Mouse (Mus musculus) splenic B cell, adult 2 months (primary cell): ENCODE results near the gene Il11ra1.
"Not testable (repeated sequence)": the region's sequence is repeated elsewhere in the genome, so short reads cannot be mapped to it uniquely, and the experiment has no call there.

Experiments
- DNase-seq: peaks from one replicate; pipeline ENCODE4 v3.0.0-alpha.2; 2011; ENCODE audit warnings: low read depth, low spot score
- H3K27me3 ChIP-seq: 2 replicates; pipeline ENCODE4 v1.6.1; 2012; ENCODE audit warnings: mild to moderate bottlenecking, low read length, moderate library complexity, mixed read lengths; ENCODE audit not compliant: control insufficient read depth, poor library complexity, insufficient read depth, severe bottlenecking
- H3K36me3 ChIP-seq: 2 replicates; pipeline ENCODE4 v1.6.1; 2012; ENCODE audit warnings: mild to moderate bottlenecking, low read length, moderate library complexity, mixed read lengths; ENCODE audit not compliant: control insufficient read depth, poor library complexity, insufficient read depth, severe bottlenecking

Il11ra1 gene

GRCm38 (mm10) chr4:41688562-41688961 is 11.2 kb upstream of the Il11ra1 start:
- not testable (repeated sequence) for DNase-seq, H3K27me3 ChIP-seq, H3K36me3 ChIP-seq

- not testable (repeated sequence) for H3K27me3 ChIP-seq, H3K36me3 ChIP-seq, DNase-seq
These were observed 9.8 kb upstream of the Il11ra1 start for GRCm38 (mm10) chr4:41690014-41690413.

GRCm38 (mm10) chr4:41693511-41693910 is 6.3 kb upstream of the Il11ra1 start:
- not testable (repeated sequence) for H3K27me3 ChIP-seq, H3K36me3 ChIP-seq, DNase-seq

GRCm38 (mm10) chr4:41695800-41696199 is 4.0 kb upstream of the Il11ra1 start:
- DNase-seq, H3K27me3 ChIP-seq, H3K36me3 ChIP-seq: not testable (repeated sequence)

GRCm38 (mm10) chr4:41696452-41696851 is 3.3 kb upstream of the Il11ra1 start:
- not testable (repeated sequence) for DNase-seq, H3K36me3 ChIP-seq, H3K27me3 ChIP-seq

- peak; percentile 73 for DNase-seq
- not testable (repeated sequence) for H3K27me3 ChIP-seq, H3K36me3 ChIP-seq
These were observed 2.6 kb upstream of the Il11ra1 start, which contains the start of gene Cntfr for GRCm38 (mm10) chr4:41696930-41697841. Gene Cntfr (minus strand): TSS chr4:41697089.

- DNase-seq, H3K27me3 ChIP-seq, H3K36me3 ChIP-seq: not testable (repeated sequence)
These were observed 1.3 kb upstream of the Il11ra1 start for GRCm38 (mm10) chr4:41698421-41699016.

GRCm38 (mm10) chr4:41700224-41700623 is 435 bp downstream of the Il11ra1 start:
- not testable (repeated sequence) for H3K36me3 ChIP-seq, H3K27me3 ChIP-seq, DNase-seq

- not testable (repeated sequence) for H3K36me3 ChIP-seq, H3K27me3 ChIP-seq, DNase-seq
These were observed 2.4 kb downstream of the Il11ra1 start for GRCm38 (mm10) chr4:41702226-41702625.

- no peaks in the 10 kb centered on the region for H3K27me3 ChIP-seq
- DNase-seq, result no peak
- H3K36me3 ChIP-seq, result no peaks in the 10 kb centered on the region
These were observed 4.9 kb downstream of the Il11ra1 start for GRCm38 (mm10) chr4:41704651-41705050.

- Histone ChIP-seq H3K27me3 (no peaks in the 10 kb centered on the region), H3K36me3 (no peaks in the 10 kb centered on the region)
- DNase-seq, result no peak
These were observed 6.3 kb downstream of the Il11ra1 start for GRCm38 (mm10) chr4:41705922-41706754.

- Histone ChIP-seq H3K27me3 (no peaks in the 10 kb centered on the region), H3K36me3 (no peaks in the 10 kb centered on the region)
- DNase-seq, result peak; percentile 85
These were observed 7.3 kb downstream of the Il11ra1 start for GRCm38 (mm10) chr4:41707011-41707535.

- peak; percentile 76 for DNase-seq
- Histone ChIP-seq H3K27me3 (no peaks in the 10 kb centered on the region), H3K36me3 (no peaks in the 10 kb centered on the region)
These were observed 8.5 kb downstream of the Il11ra1 start for GRCm38 (mm10) chr4:41708192-41708745.

- DNase-seq, result no peak
- Histone ChIP-seq H3K27me3 (no peaks in the 10 kb centered on the region), H3K36me3 (no peaks in the 10 kb centered on the region)
These were observed 10.4 kb downstream of the Il11ra1 start for GRCm38 (mm10) chr4:41710229-41710628.
